Mouse (Mus musculus): ENCODE measurements around the gene Carmil1. TPM values are rescaled to one million over a fixed set of nuclear protein-coding genes. Genes with fewer than 3 reads are reported as not detected.

Gene Carmil1
- 41.1 and 47.1 TPM in 2 replicates for polyA plus RNA-seq (2015; fragmentation: Nextera tagmentation; extraction: Ambion mirVana)

GRCm38 (mm10) chr13:24280439-24281431 lies at the start of gene Carmil1:
TSS of gene Carmil1 (minus strand) at chr13:24280795.
- H3K9ac ChIP-seq (ENCODE audit: low read depth, low read length): peak within 1 kb of the TSS; percentile 97
- H3K4me3 ChIP-seq (ENCODE audit: low read depth, low read length): peak within 1 kb of the TSS; percentile 87
- H3K36me3 ChIP-seq (ENCODE audit: control insufficient read depth, insufficient read depth, low read length): no peaks in the 10 kb centered on the region
- H3K27ac ChIP-seq (ENCODE audit: low read length): peak within 1 kb of the TSS; percentile 96
- under 1% methylated on average over 91 of the region's 96 CpGs for WGBS
- peak; percentile 99 for ATAC-seq
- H3K4me1 ChIP-seq (ENCODE audit: control insufficient read depth, insufficient read depth, low read length): peaks cover 11% of the 10 kb centered on the region
- peak within 1 kb of the TSS; percentile 87 for H3K4me2 ChIP-seq (ENCODE audit: low read length)
- no peaks in the 10 kb centered on the region for H3K9me3 ChIP-seq (replicated peaks; ENCODE audit: control insufficient read depth, low read length, poor library complexity, severe bottlenecking)
- H3K27me3 ChIP-seq (ENCODE audit: control insufficient read depth, insufficient read depth, low read depth, low read length): no peaks in the 10 kb centered on the region

- ATAC-seq: no peak
- H3K4me3 ChIP-seq (ENCODE audit: low read depth, low read length): no peak overlapping the region
- 90% methylated on average over 4 of the region's 4 CpGs for WGBS
- no peaks in the 10 kb centered on the region for H3K36me3 ChIP-seq (ENCODE audit: control insufficient read depth, insufficient read depth, low read length)
- no peaks in the 10 kb centered on the region for H3K27me3 ChIP-seq (ENCODE audit: control insufficient read depth, insufficient read depth, low read depth, low read length)
- H3K9me3 ChIP-seq (replicated peaks; ENCODE audit: control insufficient read depth, low read length, poor library complexity, severe bottlenecking): no peaks in the 10 kb centered on the region
- no peak overlapping the region for H3K27ac ChIP-seq (ENCODE audit: low read length)
- H3K4me2 ChIP-seq (ENCODE audit: low read length): no peak overlapping the region
- no peaks in the 10 kb centered on the region for H3K4me1 ChIP-seq (ENCODE audit: control insufficient read depth, insufficient read depth, low read length)
- no peak overlapping the region for H3K9ac ChIP-seq (ENCODE audit: low read depth, low read length)
Observed at GRCm38 (mm10) chr13:24330128-24330527, 49.5 kb upstream of the Carmil1 start.

GRCm38 (mm10) chr13:24328036-24328817 lies 47.6 kb upstream of the Carmil1 start:
- ATAC-seq: no peak
- WGBS: 88% methylated on average over 9 of the region's 9 CpGs
- no peak overlapping the region for H3K9ac ChIP-seq (ENCODE audit: low read depth, low read length)

GRCm38 (mm10) chr13:24327201-24327600 lies 46.6 kb upstream of the Carmil1 start, which contains the start of gene Cmah:
TSS of gene Cmah (plus strand) at chr13:24327404.
- Histone ChIP-seq H3K9me3 (replicated peaks; ENCODE audit: control insufficient read depth, low read length, poor library complexity, severe bottlenecking) (no peaks in the 10 kb centered on the region), H3K27me3 (ENCODE audit: control insufficient read depth, insufficient read depth, low read depth, low read length) (no peaks in the 10 kb centered on the region), H3K36me3 (ENCODE audit: control insufficient read depth, insufficient read depth, low read length) (no peaks in the 10 kb centered on the region), H3K4me1 (ENCODE audit: control insufficient read depth, insufficient read depth, low read length) (no peaks in the 10 kb centered on the region), H3K4me3 (ENCODE audit: low read depth, low read length) (no peak within 1 kb of the TSS), H3K27ac (ENCODE audit: low read length) (no peak within 1 kb of the TSS), H3K9ac (ENCODE audit: low read depth, low read length) (no peak within 1 kb of the TSS), H3K4me2 (ENCODE audit: low read length) (no peak within 1 kb of the TSS)
- WGBS: 92% methylated on average over 5 of the region's 5 CpGs
- ATAC-seq: no peak

More at GRCm38 (mm10) chr13:24328036-24328817, 47.6 kb upstream of the Carmil1 start:
- H3K27me3 ChIP-seq (ENCODE audit: control insufficient read depth, insufficient read depth, low read depth, low read length): no peaks in the 10 kb centered on the region
- H3K4me3 ChIP-seq (ENCODE audit: low read depth, low read length): no peak overlapping the region
- H3K9me3 ChIP-seq (replicated peaks; ENCODE audit: control insufficient read depth, low read length, poor library complexity, severe bottlenecking): no peaks in the 10 kb centered on the region
- H3K4me1 ChIP-seq (ENCODE audit: control insufficient read depth, insufficient read depth, low read length): no peaks in the 10 kb centered on the region
- H3K4me2 ChIP-seq (ENCODE audit: low read length): no peak overlapping the region
- H3K36me3 ChIP-seq (ENCODE audit: control insufficient read depth, insufficient read depth, low read length): no peaks in the 10 kb centered on the region
- no peak overlapping the region for H3K27ac ChIP-seq (ENCODE audit: low read length)

GRCm38 (mm10) chr13:24321313-24321712 lies 40.7 kb upstream of the Carmil1 start:
- no peaks in the 10 kb centered on the region for H3K4me1 ChIP-seq (ENCODE audit: control insufficient read depth, insufficient read depth, low read length)
- ATAC-seq: no peak
- no peaks in the 10 kb centered on the region for H3K9me3 ChIP-seq (replicated peaks; ENCODE audit: control insufficient read depth, low read length, poor library complexity, severe bottlenecking)
- H3K36me3 ChIP-seq (ENCODE audit: control insufficient read depth, insufficient read depth, low read length): no peaks in the 10 kb centered on the region
- no peak overlapping the region for H3K4me2 ChIP-seq (ENCODE audit: low read length)
- WGBS: 54% methylated on average over 6 of the region's 6 CpGs
- H3K4me3 ChIP-seq (ENCODE audit: low read depth, low read length): no peak overlapping the region
- no peak overlapping the region for H3K9ac ChIP-seq (ENCODE audit: low read depth, low read length)
- H3K27me3 ChIP-seq (ENCODE audit: control insufficient read depth, insufficient read depth, low read depth, low read length): no peaks in the 10 kb centered on the region
- H3K27ac ChIP-seq (ENCODE audit: low read length): no peak overlapping the region

- H3K27ac ChIP-seq (ENCODE audit: low read length): no peak overlapping the region
- no peaks in the 10 kb centered on the region for H3K9me3 ChIP-seq (replicated peaks; ENCODE audit: control insufficient read depth, low read length, poor library complexity, severe bottlenecking)
- 23% methylated on average over 4 of the region's 4 CpGs for WGBS
- no peaks in the 10 kb centered on the region for H3K36me3 ChIP-seq (ENCODE audit: control insufficient read depth, insufficient read depth, low read length)
- 0 out of 2 replicates have a peak, but pooled peaks have one; percentile 60 for ATAC-seq
- no peak overlapping the region for H3K9ac ChIP-seq (ENCODE audit: low read depth, low read length)
- no peak overlapping the region for H3K4me3 ChIP-seq (ENCODE audit: low read depth, low read length)
- no peaks in the 10 kb centered on the region for H3K4me1 ChIP-seq (ENCODE audit: control insufficient read depth, insufficient read depth, low read length)
- no peaks in the 10 kb centered on the region for H3K27me3 ChIP-seq (ENCODE audit: control insufficient read depth, insufficient read depth, low read depth, low read length)
- no peak overlapping the region for H3K4me2 ChIP-seq (ENCODE audit: low read length)
Observed at GRCm38 (mm10) chr13:24318618-24319017, 38.0 kb upstream of the Carmil1 start.

- H3K36me3 ChIP-seq (ENCODE audit: control insufficient read depth, insufficient read depth, low read length): no peaks in the 10 kb centered on the region
- ATAC-seq: no peak
- H3K9me3 ChIP-seq (replicated peaks; ENCODE audit: control insufficient read depth, low read length, poor library complexity, severe bottlenecking): no peaks in the 10 kb centered on the region
- no peaks in the 10 kb centered on the region for H3K27me3 ChIP-seq (ENCODE audit: control insufficient read depth, insufficient read depth, low read depth, low read length)
- no peak overlapping the region for H3K9ac ChIP-seq (ENCODE audit: low read depth, low read length)
- H3K4me1 ChIP-seq (ENCODE audit: control insufficient read depth, insufficient read depth, low read length): no peaks in the 10 kb centered on the region
- 68% methylated on average over 3 of the region's 3 CpGs for WGBS
- no peak overlapping the region for H3K4me2 ChIP-seq (ENCODE audit: low read length)
- H3K4me3 ChIP-seq (ENCODE audit: low read depth, low read length): no peak overlapping the region
- no peak overlapping the region for H3K27ac ChIP-seq (ENCODE audit: low read length)
Observed at GRCm38 (mm10) chr13:24316563-24316962, 36.0 kb upstream of the Carmil1 start.

- H3K9me3 ChIP-seq (replicated peaks; ENCODE audit: control insufficient read depth, low read length, poor library complexity, severe bottlenecking): no peaks in the 10 kb centered on the region
- 92% methylated on average over 8 of the region's 8 CpGs for WGBS
- ATAC-seq: no peak
- H3K36me3 ChIP-seq (ENCODE audit: control insufficient read depth, insufficient read depth, low read length): no peaks in the 10 kb centered on the region
- no peak overlapping the region for H3K27ac ChIP-seq (ENCODE audit: low read length)
- H3K4me2 ChIP-seq (ENCODE audit: low read length): no peak overlapping the region
- H3K27me3 ChIP-seq (ENCODE audit: control insufficient read depth, insufficient read depth, low read depth, low read length): no peaks in the 10 kb centered on the region
- no peaks in the 10 kb centered on the region for H3K4me1 ChIP-seq (ENCODE audit: control insufficient read depth, insufficient read depth, low read length)
- no peak overlapping the region for H3K9ac ChIP-seq (ENCODE audit: low read depth, low read length)
- no peak overlapping the region for H3K4me3 ChIP-seq (ENCODE audit: low read depth, low read length)
Observed at GRCm38 (mm10) chr13:24311011-24311940, 30.7 kb upstream of the Carmil1 start.
